Mouse (Mus musculus): ENCODE measurements around the gene Aqp2.

Aqp2 gene

GRCm38 (mm10) chr15:99578802-99579485 lies at the start of gene Aqp2:
Aqp2 (plus strand) TSS chr15:99579055.
- in situ Hi-C loops (cut with MboI; ENCODE audit: low sequenced_read_pairs): no loop called here

GRCm38 (mm10) chr15:99531146-99531545 lies 47.7 kb upstream of the Aqp2 start:
- in situ Hi-C loops (cut with MboI; ENCODE audit: low sequenced_read_pairs): no loop called here

- in situ Hi-C loops (cut with MboI; ENCODE audit: low sequenced_read_pairs): no loop called here
Observed at GRCm38 (mm10) chr15:99532023-99532422, 46.8 kb upstream of the Aqp2 start.

GRCm38 (mm10) chr15:99536889-99537862 lies 41.7 kb upstream of the Aqp2 start:
- in situ Hi-C loops (cut with MboI; ENCODE audit: low sequenced_read_pairs): no loop called here

GRCm38 (mm10) chr15:99539891-99540290 lies 39.0 kb upstream of the Aqp2 start:
- in situ Hi-C loops (cut with MboI; ENCODE audit: low sequenced_read_pairs): no loop called here

- in situ Hi-C loops (cut with MboI; ENCODE audit: low sequenced_read_pairs): no loop called here
Observed at GRCm38 (mm10) chr15:99544047-99544446, 34.8 kb upstream of the Aqp2 start.

- in situ Hi-C loops (cut with MboI; ENCODE audit: low sequenced_read_pairs): no loop called here
Observed at GRCm38 (mm10) chr15:99546596-99546995, 32.3 kb upstream of the Aqp2 start.

GRCm38 (mm10) chr15:99547732-99548131 lies 31.1 kb upstream of the Aqp2 start:
- in situ Hi-C loops (cut with MboI; ENCODE audit: low sequenced_read_pairs): no loop called here

GRCm38 (mm10) chr15:99549901-99550300 lies 29.0 kb upstream of the Aqp2 start:
- in situ Hi-C loops (cut with MboI; ENCODE audit: low sequenced_read_pairs): no loop called here

GRCm38 (mm10) chr15:99553767-99554166 lies 25.1 kb upstream of the Aqp2 start:
- in situ Hi-C loops (cut with MboI; ENCODE audit: low sequenced_read_pairs): no loop called here

GRCm38 (mm10) chr15:99558947-99559346 lies 19.9 kb upstream of the Aqp2 start:
- in situ Hi-C loops (cut with MboI; ENCODE audit: low sequenced_read_pairs): no loop called here

GRCm38 (mm10) chr15:99560246-99560645 lies 18.6 kb upstream of the Aqp2 start:
- in situ Hi-C loops (cut with MboI; ENCODE audit: low sequenced_read_pairs): no loop called here

- in situ Hi-C loops (cut with MboI; ENCODE audit: low sequenced_read_pairs): no loop called here
Observed at GRCm38 (mm10) chr15:99567371-99567770, 11.5 kb upstream of the Aqp2 start.

GRCm38 (mm10) chr15:99568682-99569081 lies 10.2 kb upstream of the Aqp2 start:
- in situ Hi-C loops (cut with MboI; ENCODE audit: low sequenced_read_pairs): no loop called here

- in situ Hi-C loops (cut with MboI; ENCODE audit: low sequenced_read_pairs): no loop called here
Observed at GRCm38 (mm10) chr15:99569123-99569522, 9.7 kb upstream of the Aqp2 start.

- in situ Hi-C loops (cut with MboI; ENCODE audit: low sequenced_read_pairs): no loop called here
Observed at GRCm38 (mm10) chr15:99583463-99584344, 4.8 kb downstream of the Aqp2 start.

GRCm38 (mm10) chr15:99584407-99585202 lies 5.8 kb downstream of the Aqp2 start:
- in situ Hi-C loops (cut with MboI; ENCODE audit: low sequenced_read_pairs): no loop called here

- in situ Hi-C loops (cut with MboI; ENCODE audit: low sequenced_read_pairs): no loop called here
Observed at GRCm38 (mm10) chr15:99585741-99586140, 6.9 kb downstream of the Aqp2 start.

- in situ Hi-C loops (cut with MboI; ENCODE audit: low sequenced_read_pairs): no loop called here
Observed at GRCm38 (mm10) chr15:99586525-99586924, 7.7 kb downstream of the Aqp2 start.

- in situ Hi-C loops (cut with MboI; ENCODE audit: low sequenced_read_pairs): no loop called here
Observed at GRCm38 (mm10) chr15:99589237-99589636, 10.4 kb downstream of the Aqp2 start.

Measured in CH12F3 (cell line).